Mouse (Mus musculus): ENCODE measurements around the gene Cxcl16.

The Cxcl16 gene

GRCm38 (mm10) chr11:70435476-70435875 lies 24.3 kb downstream of the Cxcl16 start:
- no peak for TF ChIP-seq GATA4 (IDR thresholded peaks at IDR 0.05; ENCODE audit: insufficient replicate concordance, low read length)

GRCm38 (mm10) chr11:70433951-70434350 lies 25.8 kb downstream of the Cxcl16 start:
- no peak for TF ChIP-seq GATA4 (IDR thresholded peaks at IDR 0.05; ENCODE audit: insufficient replicate concordance, low read length)

GRCm38 (mm10) chr11:70433569-70433943 lies 26.2 kb downstream of the Cxcl16 start:
- no peak for TF ChIP-seq GATA4 (IDR thresholded peaks at IDR 0.05; ENCODE audit: insufficient replicate concordance, low read length)

- peak; percentile 77; the same call in 1 of the 2 replicates for TF ChIP-seq GATA4 (IDR thresholded peaks at IDR 0.05; ENCODE audit: insufficient replicate concordance, low read length)
Observed at GRCm38 (mm10) chr11:70432895-70433568, 26.8 kb downstream of the Cxcl16 start.

- peak; percentile 57; the same call in 1 of the 2 replicates for TF ChIP-seq GATA4 (IDR thresholded peaks at IDR 0.05; ENCODE audit: insufficient replicate concordance, low read length)
Observed at GRCm38 (mm10) chr11:70432048-70432894, 27.5 kb downstream of the Cxcl16 start, which contains the start of gene Arrb2. Arrb2 (plus strand) TSS chr11:70432635.

- TF ChIP-seq GATA4 (IDR thresholded peaks at IDR 0.05; ENCODE audit: insufficient replicate concordance, low read length) = no peak
Observed at GRCm38 (mm10) chr11:70431574-70431973, 28.2 kb downstream of the Cxcl16 start.

GRCm38 (mm10) chr11:70419486-70419885 lies 40.3 kb downstream of the Cxcl16 start:
- TF ChIP-seq GATA4 (IDR thresholded peaks at IDR 0.05; ENCODE audit: insufficient replicate concordance, low read length) = no peak

GRCm38 (mm10) chr11:70418199-70418598 lies 41.6 kb downstream of the Cxcl16 start:
- TF ChIP-seq GATA4 (IDR thresholded peaks at IDR 0.05; ENCODE audit: insufficient replicate concordance, low read length) = no peak

GRCm38 (mm10) chr11:70413961-70414360 lies 45.8 kb downstream of the Cxcl16 start:
- TF ChIP-seq GATA4 (IDR thresholded peaks at IDR 0.05; ENCODE audit: insufficient replicate concordance, low read length) = no peak

- TF ChIP-seq GATA4 (IDR thresholded peaks at IDR 0.05; ENCODE audit: insufficient replicate concordance, low read length) = no peak
Observed at GRCm38 (mm10) chr11:70412591-70412990, 47.2 kb downstream of the Cxcl16 start.

GRCm38 (mm10) chr11:70410297-70410643 lies 49.5 kb downstream of the Cxcl16 start:
- no peak for TF ChIP-seq GATA4 (IDR thresholded peaks at IDR 0.05; ENCODE audit: insufficient replicate concordance, low read length)

GRCm38 (mm10) chr11:70409594-70410296 lies 50.0 kb downstream of the Cxcl16 start, which contains the start of gene Pelp1:
Pelp1 (minus strand) TSS chr11:70410031.
- no peak for TF ChIP-seq GATA4 (IDR thresholded peaks at IDR 0.05; ENCODE audit: insufficient replicate concordance, low read length)
